Mouse (Mus musculus) myocyte (in vitro differentiated cells): ENCODE results near the gene Hspb1.

Experiments
- CEBPB ChIP-seq: IDR thresholded peaks from 2 replicates; pipeline ENCODE4 v1.6.1; 2011; ENCODE audit warnings: mild to moderate bottlenecking, moderate library complexity; ENCODE audit not compliant: poor library complexity, insufficient read depth, severe bottlenecking
- E2F4 ChIP-seq: IDR thresholded peaks from one replicate; pipeline ENCODE4 v1.6.1; 2011; ENCODE audit warnings: mild to moderate bottlenecking, control low read depth, moderate library complexity; ENCODE audit not compliant: insufficient read depth
- MAX ChIP-seq: IDR thresholded peaks from one replicate; pipeline ENCODE4 v1.6.1; 2011; ENCODE audit warnings: low read depth, mild to moderate bottlenecking, control low read depth
- MYOD1 ChIP-seq, 3 experiments: IDR thresholded peaks; one replicate each; pipeline ENCODE4 v1.6.1; 2011; ENCODE audit warnings: control low read depth in 2 of 3, low read depth in 2 of 3, mild to moderate bottlenecking in 2 of 3, moderate library complexity in 1 of 3; ENCODE audit not compliant: insufficient read length in 2 of 3, control insufficient read depth in 1 of 3
- MYOG ChIP-seq, 3 experiments: IDR thresholded peaks; one replicate each; pipeline ENCODE4 v1.6.1; 2011; ENCODE audit warnings: control low read depth in 2 of 3, low read depth in 2 of 3, mild to moderate bottlenecking in 2 of 3; ENCODE audit not compliant: insufficient read length in 2 of 3, control insufficient read depth in 1 of 3, insufficient read depth in 1 of 3
- POLR2A ChIP-seq: IDR thresholded peaks from one replicate; pipeline ENCODE4 v1.6.1; 2011; ENCODE audit warnings: low read depth, mild to moderate bottlenecking, control low read depth, moderate library complexity; ENCODE audit not compliant: insufficient read length
- POLR2AphosphoS2 ChIP-seq: IDR thresholded peaks from one replicate; pipeline ENCODE4 v1.6.1; 2011; ENCODE audit warnings: low read depth, control low read depth; ENCODE audit not compliant: insufficient read length
- REST ChIP-seq: IDR thresholded peaks from one replicate; pipeline ENCODE4 v1.6.1; 2011; ENCODE audit warnings: mild to moderate bottlenecking, control low read depth, moderate library complexity; ENCODE audit not compliant: insufficient read depth, insufficient read length
- SRF ChIP-seq: IDR thresholded peaks from one replicate; pipeline ENCODE4 v1.6.1; 2011; ENCODE audit warnings: low read depth; ENCODE audit not compliant: control insufficient read depth, insufficient read length
- TCF12 ChIP-seq: IDR thresholded peaks from one replicate; pipeline ENCODE4 v1.6.1; 2011; ENCODE audit warnings: mild to moderate bottlenecking, control low read depth; ENCODE audit not compliant: poor library complexity, insufficient read depth, severe bottlenecking
- USF1 ChIP-seq: IDR thresholded peaks from one replicate; pipeline ENCODE4 v1.6.1; 2011; ENCODE audit warnings: low read depth, mild to moderate bottlenecking, control low read depth, moderate library complexity

- TF ChIP-seq REST (no peak), MAX (no peak), USF1 (no peak), POLR2AphosphoS2 (no peak), E2F4 (no peak), POLR2A (no peak), CEBPB (no peak), TCF12 (no peak), MYOG (IDR thresholded peaks at IDR 0.05; ENCODE audit: control insufficient read depth in 1 of 3, insufficient read depth in 1 of 3, insufficient read length in 2 of 3, low read depth in 2 of 3) (no peak), MYOD1 (IDR thresholded peaks at IDR 0.05; ENCODE audit: control insufficient read depth in 1 of 3, insufficient read length in 2 of 3, low read depth in 2 of 3) (no peak), SRF (no peak)
Measured at GRCm38 (mm10) chr5:135904259-135904658, 16.5 kb downstream of the Hspb1 start.
